Mouse (Mus musculus) forebrain, embryonic 16.5 days (tissue): ENCODE results near the gene Smarcc2. TPM values are rescaled to one million over a fixed set of nuclear protein-coding genes. Genes with fewer than 3 reads are reported as not detected.

ENCODE experiments used
- ATAC-seq: fragments of 200-750 bp; cut with Nextera tagmentation; 2 replicates; pipeline ENCODE4 v1.8.0; 2017; ENCODE audit warnings: mild to moderate bottlenecking, moderate library complexity
- H3K27ac ChIP-seq: fragments of 300-500 bp; sonication (generic); 2 replicates; pipeline ENCODE4 v1.5.1; 2014; ENCODE audit warnings: low read length, control low read depth
- H3K27me3 ChIP-seq: fragments of 300-500 bp; sonication (generic); replicated peaks from 2 replicates; pipeline ENCODE4 v1.6.1; 2014; ENCODE audit warnings: low read length; ENCODE audit not compliant: control insufficient read depth, insufficient read depth
- H3K36me3 ChIP-seq: fragments of 300-500 bp; sonication (generic); 2 replicates; pipeline ENCODE4 v1.6.1; 2014; ENCODE audit not compliant: control insufficient read depth, insufficient read depth
- H3K4me1 ChIP-seq: fragments of 300-500 bp; sonication (generic); replicated peaks from 2 replicates; pipeline ENCODE4 v1.6.1; 2014; ENCODE audit warnings: low read length; ENCODE audit not compliant: control insufficient read depth, insufficient read depth
- H3K4me2 ChIP-seq: fragments of 300-500 bp; sonication (generic); 2 replicates; pipeline ENCODE4 v1.6.1; 2014; ENCODE audit warnings: mild to moderate bottlenecking, low read length, control low read depth
- H3K4me3 ChIP-seq: fragments of 300-500 bp; sonication (generic); replicated peaks from 2 replicates; pipeline ENCODE4 v1.5.1; 2014; ENCODE audit warnings: mild to moderate bottlenecking, low read length, control low read depth
- H3K9ac ChIP-seq: fragments of 300-500 bp; sonication (generic); replicated peaks from 2 replicates; pipeline ENCODE4 v1.6.1; 2014; ENCODE audit warnings: low read depth, low read length, control low read depth
- H3K9me3 ChIP-seq: fragments of 300-500 bp; sonication (generic); 2 replicates; pipeline ENCODE4 v1.6.1; 2016; ENCODE audit warnings: low read length; ENCODE audit not compliant: control insufficient read depth
- WGBS: fragments of 180-500 bp; shearing (Covaris S2); extraction: QIAGEN DNeasy Blood & Tissue Kit; methylation state at CpG from one replicate; pipeline ENCODE4 v1.1.7; 2014; 5-methylcytosine and 5-hydroxymethylcytosine counted together
- polyA plus RNA-seq: library from polyadenylated mRNA; unstranded; fragments of >200 nt; fragmentation: Nextera tagmentation; extraction: Ambion mirVana; gene quantifications from 2 replicates; pipeline ENCODE4 v1.2.1, GENCODE M21; 2015

The Smarcc2 gene
- polyA plus RNA-seq, 1 experiment from 2014 or later: 215 TPM

DNA sequence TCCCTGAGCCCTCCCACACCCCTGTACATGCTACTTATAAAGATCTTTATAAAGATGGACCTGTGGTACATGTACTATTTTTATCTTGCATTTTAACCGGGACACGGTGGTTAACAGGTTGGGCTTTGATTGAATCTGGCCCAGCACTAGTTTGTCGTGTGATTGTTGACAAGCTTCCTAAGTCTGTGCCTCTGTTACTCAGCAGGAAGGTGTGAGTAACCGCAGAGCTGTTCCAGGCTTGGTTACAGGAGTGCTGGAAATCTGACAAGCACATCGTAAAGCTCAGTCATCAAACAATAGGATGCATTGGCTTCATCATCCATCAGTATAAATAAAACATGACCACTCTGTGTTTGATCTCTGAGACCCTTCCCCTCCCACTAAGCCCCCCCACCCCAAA lies 36.6 kb upstream of the Smarcc2 start:
- H3K4me1 ChIP-seq: no peaks in the 10 kb centered on the region
- H3K4me2 ChIP-seq: no peak overlapping the region
- peaks cover 16% of the 10 kb centered on the region for H3K36me3 ChIP-seq
- 89% methylated on average over 5 of the region's 5 CpGs for WGBS
- H3K27ac ChIP-seq: no peak overlapping the region
- H3K4me3 ChIP-seq: no peak overlapping the region
- no peaks in the 10 kb centered on the region for H3K9me3 ChIP-seq
- H3K9ac ChIP-seq: no peak overlapping the region
- H3K27me3 ChIP-seq: no peaks in the 10 kb centered on the region
- ATAC-seq: no peak

DNA sequence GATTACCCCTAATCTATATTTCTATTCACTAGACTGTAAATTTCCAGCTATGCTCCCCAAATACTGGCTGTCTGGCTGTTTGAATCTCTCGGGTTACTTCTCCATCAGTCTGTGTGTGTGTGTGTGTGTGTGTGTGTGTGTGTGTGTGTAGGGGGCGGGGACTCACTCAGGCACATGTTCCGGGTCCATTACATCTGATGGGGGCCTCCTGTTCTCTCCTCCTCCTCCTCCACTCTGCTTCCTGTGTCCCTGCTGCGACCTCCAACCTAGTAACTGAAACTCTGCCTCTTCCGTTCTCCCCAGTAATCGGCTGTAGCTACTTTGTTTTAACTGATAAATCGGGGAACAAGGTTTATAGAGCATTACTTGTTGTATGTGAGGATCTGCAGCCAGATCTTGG lies 34.4 kb upstream of the Smarcc2 start:
- no peak overlapping the region for H3K4me3 ChIP-seq
- no peak overlapping the region for H3K4me2 ChIP-seq
- H3K9ac ChIP-seq: no peak overlapping the region
- no peak for ATAC-seq
- H3K9me3 ChIP-seq: no peaks in the 10 kb centered on the region
- no peaks in the 10 kb centered on the region for H3K27me3 ChIP-seq
- H3K4me1 ChIP-seq: no peaks in the 10 kb centered on the region
- H3K36me3 ChIP-seq: peaks cover 27% of the 10 kb centered on the region
- no peak overlapping the region for H3K27ac ChIP-seq
- 70% methylated on average over 7 of the region's 7 CpGs for WGBS

DNA sequence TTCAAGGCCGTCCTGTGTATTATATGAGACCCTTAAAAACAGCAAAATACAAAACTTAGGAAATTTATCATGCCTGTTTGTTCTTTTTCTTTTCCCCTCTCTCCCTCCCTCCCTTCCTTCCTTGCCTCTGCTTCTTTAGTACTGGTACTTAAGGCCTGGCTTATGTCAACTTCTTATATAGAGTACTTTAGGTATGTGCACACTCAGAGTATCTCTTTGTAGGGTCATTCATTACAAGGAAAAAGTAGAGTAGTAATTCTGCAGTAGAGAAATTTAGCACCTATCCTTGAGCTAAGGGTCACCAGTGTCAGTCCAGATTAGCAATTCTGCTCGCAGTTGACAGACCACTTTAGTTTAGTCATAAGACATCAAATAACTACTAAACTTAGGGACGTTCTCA lies 33.8 kb upstream of the Smarcc2 start:
- H3K27me3 ChIP-seq: no peaks in the 10 kb centered on the region
- H3K4me3 ChIP-seq: no peak overlapping the region
- H3K9ac ChIP-seq: no peak overlapping the region
- peaks cover 33% of the 10 kb centered on the region for H3K36me3 ChIP-seq
- no peak for ATAC-seq
- no peaks in the 10 kb centered on the region for H3K4me1 ChIP-seq
- H3K27ac ChIP-seq: no peak overlapping the region
- H3K9me3 ChIP-seq: no peaks in the 10 kb centered on the region
- H3K4me2 ChIP-seq: no peak overlapping the region
- 94% methylated on average over 3 of the region's 3 CpGs for WGBS

DNA sequence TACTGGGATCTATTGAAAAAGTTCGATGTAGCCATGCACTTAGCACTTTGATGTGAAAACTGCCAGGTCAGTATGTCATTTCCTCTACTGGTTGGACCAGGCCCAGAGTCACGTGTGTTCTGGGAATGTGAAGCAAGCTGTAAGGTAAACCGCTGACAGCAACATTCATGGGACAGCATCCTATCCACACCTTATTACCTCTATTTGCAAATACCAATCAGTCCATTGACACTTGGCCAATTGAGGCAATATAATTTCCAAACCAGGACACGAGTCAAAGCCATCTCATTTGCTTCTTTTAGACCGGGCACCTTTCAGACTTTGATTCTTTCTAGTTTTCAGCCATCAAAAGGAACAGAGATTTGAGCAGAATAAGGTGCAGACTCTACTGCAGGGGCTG lies 30.0 kb upstream of the Smarcc2 start:
- Histone ChIP-seq H3K9me3 (no peaks in the 10 kb centered on the region), H3K4me3 (no peak overlapping the region), H3K36me3 (peaks cover 30% of the 10 kb centered on the region), H3K9ac (no peak overlapping the region), H3K27ac (no peak overlapping the region), H3K4me2 (no peak overlapping the region), H3K4me1 (no peaks in the 10 kb centered on the region), H3K27me3 (no peaks in the 10 kb centered on the region)
- no peak for ATAC-seq
- 93% methylated on average over 5 of the region's 5 CpGs for WGBS

DNA sequence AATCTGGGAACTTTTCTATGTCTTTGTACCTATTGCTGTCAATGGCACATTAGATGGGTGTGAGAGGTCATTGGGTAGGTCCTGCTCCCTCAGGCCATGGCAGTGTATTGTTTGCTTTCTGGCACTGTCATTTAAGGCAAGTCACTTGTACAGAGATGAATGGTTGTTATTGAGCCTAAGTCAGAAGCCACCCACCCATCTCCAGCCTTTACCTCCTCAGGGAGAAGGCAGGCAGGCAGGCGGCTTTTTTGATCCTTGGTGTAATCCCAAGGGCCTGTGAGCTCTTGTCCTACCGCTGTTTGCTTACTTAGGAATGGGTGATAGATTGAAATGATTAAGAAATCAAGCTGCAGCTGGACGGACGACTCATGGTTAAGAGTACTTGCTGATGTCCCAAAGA lies 29.6 kb upstream of the Smarcc2 start:
- Histone ChIP-seq H3K27ac (no peak overlapping the region), H3K4me3 (no peak overlapping the region), H3K4me2 (no peak overlapping the region), H3K4me1 (no peaks in the 10 kb centered on the region), H3K9ac (no peak overlapping the region), H3K27me3 (no peaks in the 10 kb centered on the region), H3K9me3 (no peaks in the 10 kb centered on the region), H3K36me3 (peaks cover 30% of the 10 kb centered on the region)
- 89% methylated on average over 4 of the region's 4 CpGs for WGBS
- no peak for ATAC-seq

DNA sequence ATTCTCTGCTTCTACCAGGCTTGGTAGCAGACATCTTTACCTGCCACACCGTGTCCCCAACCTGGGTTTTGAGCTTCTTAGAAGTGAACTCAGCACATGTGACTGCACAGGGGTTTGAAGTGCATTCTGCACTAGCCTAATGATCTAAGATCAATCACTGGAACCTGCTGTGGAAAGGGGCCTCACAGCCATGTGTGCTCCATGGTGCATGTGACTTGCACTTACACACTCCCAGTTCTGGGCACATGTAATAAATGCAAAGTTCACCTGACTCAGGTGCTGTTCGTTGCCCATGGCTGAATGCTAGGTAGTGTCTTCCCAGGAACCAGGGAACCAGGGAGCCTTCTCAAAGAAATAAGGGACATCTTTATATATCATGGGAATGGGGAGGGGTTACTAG lies 25.6 kb upstream of the Smarcc2 start:
- no peaks in the 10 kb centered on the region for H3K27me3 ChIP-seq
- WGBS: 100% methylated on average over 2 of the region's 2 CpGs
- H3K27ac ChIP-seq: no peak overlapping the region
- no peaks in the 10 kb centered on the region for H3K9me3 ChIP-seq
- no peaks in the 10 kb centered on the region for H3K4me1 ChIP-seq
- no peak overlapping the region for H3K4me2 ChIP-seq
- no peak overlapping the region for H3K9ac ChIP-seq
- H3K4me3 ChIP-seq: no peak overlapping the region
- ATAC-seq: no peak
- H3K36me3 ChIP-seq: peaks cover 47% of the 10 kb centered on the region

DNA sequence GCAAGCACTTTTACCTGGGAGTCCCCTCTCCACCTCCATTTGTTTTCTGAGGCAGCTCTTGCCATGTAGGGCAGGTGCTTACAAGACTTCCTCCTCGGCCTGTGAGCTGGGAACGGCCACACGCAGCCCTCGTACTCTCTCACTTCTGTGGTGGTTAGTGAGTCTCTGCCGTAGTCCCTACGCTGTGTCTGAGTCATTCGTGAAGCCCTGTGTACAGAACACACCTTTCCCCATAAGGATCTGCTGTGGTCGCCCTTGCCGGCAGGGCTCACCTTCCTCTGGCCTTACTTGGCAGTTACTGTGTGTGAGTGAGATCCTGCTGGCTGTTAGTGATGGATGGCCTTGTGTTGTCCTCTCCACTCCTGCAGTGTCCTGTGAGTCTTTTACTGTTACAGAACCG lies 24.4 kb upstream of the Smarcc2 start:
- no peak overlapping the region for H3K9ac ChIP-seq
- no peaks in the 10 kb centered on the region for H3K4me1 ChIP-seq
- H3K27me3 ChIP-seq: no peaks in the 10 kb centered on the region
- ATAC-seq: no peak
- 89% methylated on average over 10 of the region's 10 CpGs for WGBS
- no peak overlapping the region for H3K27ac ChIP-seq
- H3K4me3 ChIP-seq: no peak overlapping the region
- H3K9me3 ChIP-seq: no peaks in the 10 kb centered on the region
- H3K4me2 ChIP-seq: no peak overlapping the region
- H3K36me3 ChIP-seq: peaks cover 35% of the 10 kb centered on the region

DNA sequence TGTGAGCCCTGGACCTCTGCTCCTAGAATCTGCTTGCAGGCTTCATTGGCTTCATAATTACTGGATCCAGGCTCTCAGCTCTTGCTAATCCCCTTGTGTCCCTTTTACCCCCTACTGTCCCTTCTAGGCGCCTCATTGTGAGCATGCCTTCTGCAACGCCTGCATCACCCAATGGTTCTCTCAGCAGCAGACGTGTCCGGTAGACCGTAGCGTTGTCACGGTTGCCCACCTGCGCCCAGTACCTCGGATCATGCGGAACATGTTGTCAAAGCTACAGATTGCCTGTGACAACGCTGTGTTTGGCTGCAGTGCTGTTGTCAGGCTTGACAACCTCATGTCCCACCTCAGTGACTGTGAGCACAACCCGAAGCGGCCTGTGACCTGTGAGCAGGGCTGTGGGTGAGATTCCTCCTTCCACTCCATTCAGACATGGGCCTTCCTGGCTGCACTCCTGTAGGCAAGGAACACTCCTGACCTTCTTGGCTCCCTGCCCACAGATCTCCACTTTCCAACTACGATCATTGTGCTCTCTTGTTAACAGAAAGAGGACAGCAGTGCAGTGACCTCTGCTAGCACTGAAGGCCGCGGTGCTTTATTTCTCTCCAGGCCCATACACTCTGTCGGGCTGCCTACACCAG lies 23.7 kb upstream of the Smarcc2 start:
- H3K27me3 ChIP-seq: no peaks in the 10 kb centered on the region
- no peaks in the 10 kb centered on the region for H3K9me3 ChIP-seq
- H3K4me1 ChIP-seq: no peaks in the 10 kb centered on the region
- H3K36me3 ChIP-seq: peaks cover 34% of the 10 kb centered on the region
- WGBS: 72% methylated on average over 17 of the region's 17 CpGs
- no peak overlapping the region for H3K9ac ChIP-seq
- H3K27ac ChIP-seq: no peak overlapping the region
- H3K4me2 ChIP-seq: no peak overlapping the region
- no peak for ATAC-seq
- H3K4me3 ChIP-seq: no peak overlapping the region

DNA sequence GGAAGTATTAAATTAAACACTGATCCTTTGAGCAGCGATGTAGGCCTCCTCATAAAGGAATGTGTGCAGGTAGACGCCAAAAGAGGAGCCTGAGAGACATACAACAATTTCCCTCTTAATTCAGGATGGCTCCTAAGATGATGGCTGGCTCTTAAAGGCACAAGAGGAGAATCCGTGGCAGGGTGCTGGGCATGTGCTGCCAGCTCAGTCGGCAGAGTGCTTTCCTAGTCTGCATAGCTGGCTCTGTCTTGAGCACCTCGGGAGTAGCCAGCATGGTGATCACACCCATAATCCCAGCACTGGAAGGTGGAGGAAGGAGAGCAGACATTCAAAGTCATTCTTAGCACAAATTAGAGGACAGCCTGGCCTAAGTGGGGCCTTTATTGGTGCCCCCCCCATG lies 23.2 kb upstream of the Smarcc2 start:
- 87% methylated on average over 5 of the region's 5 CpGs for WGBS
- peaks cover 37% of the 10 kb centered on the region for H3K36me3 ChIP-seq
- no peak overlapping the region for H3K4me3 ChIP-seq
- no peak for ATAC-seq
- no peak overlapping the region for H3K27ac ChIP-seq
- H3K9ac ChIP-seq: no peak overlapping the region
- no peaks in the 10 kb centered on the region for H3K27me3 ChIP-seq
- no peaks in the 10 kb centered on the region for H3K9me3 ChIP-seq
- H3K4me1 ChIP-seq: no peaks in the 10 kb centered on the region
- H3K4me2 ChIP-seq: no peak overlapping the region

DNA sequence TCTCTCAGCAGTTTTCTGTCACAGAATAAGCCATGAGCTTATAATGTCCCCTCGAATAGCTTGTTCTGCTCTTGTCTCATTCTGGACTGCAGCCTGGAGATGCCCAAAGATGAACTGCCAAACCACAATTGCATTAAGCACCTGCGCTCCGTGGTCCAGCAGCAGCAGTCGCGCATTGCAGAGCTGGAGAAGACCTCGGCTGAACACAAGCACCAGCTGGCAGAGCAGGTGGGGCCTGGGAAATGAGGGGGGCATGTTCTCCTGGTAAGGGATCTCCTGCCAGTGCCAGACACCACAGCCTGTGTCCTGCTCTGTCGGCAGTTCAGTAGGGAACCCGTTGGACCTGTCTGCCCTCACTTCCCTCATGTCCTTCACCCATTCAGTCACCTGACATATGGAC lies 22.7 kb upstream of the Smarcc2 start:
- WGBS: 87% methylated on average over 8 of the region's 8 CpGs
- peaks cover 36% of the 10 kb centered on the region for H3K36me3 ChIP-seq
- H3K4me1 ChIP-seq: no peaks in the 10 kb centered on the region
- no peaks in the 10 kb centered on the region for H3K9me3 ChIP-seq
- no peak for ATAC-seq
- no peak overlapping the region for H3K4me3 ChIP-seq
- H3K27me3 ChIP-seq: no peaks in the 10 kb centered on the region
- no peak overlapping the region for H3K4me2 ChIP-seq
- H3K27ac ChIP-seq: no peak overlapping the region
- H3K9ac ChIP-seq: no peak overlapping the region
